18 mouse cellular contexts compared by ENCODE assay signal in the genomic region with DNA sequence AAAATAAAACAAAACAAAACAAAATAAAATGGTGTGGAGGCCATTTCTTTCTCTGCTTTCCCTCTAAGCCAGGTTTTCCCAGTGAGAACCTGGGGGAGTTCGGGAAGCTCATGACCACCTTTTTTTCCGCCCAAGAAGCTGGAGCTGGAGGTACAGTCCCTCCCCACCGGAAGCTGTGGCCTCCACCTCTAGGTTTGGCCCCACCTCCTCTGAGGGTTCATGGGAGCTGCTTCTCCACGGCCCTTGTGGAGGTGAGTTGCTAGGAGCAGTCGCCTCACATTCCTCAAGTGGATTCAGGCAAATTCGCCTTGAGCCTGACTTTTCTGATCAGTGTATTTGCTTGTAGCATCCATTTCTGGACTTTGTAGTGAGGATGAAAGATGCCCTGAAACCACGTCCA. TPM values are rescaled to one million over a fixed set of nuclear protein-coding genes. Genes with fewer than 3 reads are reported as not detected.
"Had no signal": no experiment of that assay in that cellular context is flagged by ENCODE, and none has a peak within 500 bp of the region (broad histone marks: within the 10 kb centered on the region; RNA-seq: fewer than 3 reads in every experiment).

No protein-coding gene starts in this region.

- H3K36me3 ChIP-seq: midbrain, embryonic 10.5 days; midbrain, embryonic 12.5 days; neural tube, embryonic 12.5 days had no signal

- DNase-seq: lung, adult 18-20 months; lung, embryonic 14.5 days; lung, postnatal 10 days; lung, postnatal 4 days; midbrain, embryonic 14.5 days; right cerebral cortex, postnatal 25 days; right cerebral cortex, postnatal 4 days; spleen, adult 18-20 months; thymus, adult 18-20 months; thymus, postnatal 25 days; thymus, postnatal 4 days had no signal

- H3K4me3 ChIP-seq: midbrain, embryonic 10.5 days; midbrain, embryonic 12.5 days; myocyte; neural tube, embryonic 12.5 days had no signal

- H3K27me3 ChIP-seq: midbrain, embryonic 12.5 days; neural tube, embryonic 12.5 days had no signal

- H3K4me1 ChIP-seq: midbrain, embryonic 12.5 days; neural tube, embryonic 12.5 days had no signal

RNA-seq across cellular contexts. Expression of a gene that starts 55.7 kb away (rescaled TPM):
- total RNA-seq: megakaryocyte, adult 5-6 weeks; megakaryocyte-erythroid progenitor cell, adult 5-6 weeks; neutrophil, adult 5-6 weeks had no signal
